Mouse (Mus musculus) erythroblast, adult 5-6 weeks (primary cell): Measurements from ENCODE around the gene Ccpg1. TPM values are rescaled to one million over a fixed set of nuclear protein-coding genes. Genes with fewer than 3 reads are reported as not detected.

Source experiments
- ATAC-seq: replicated peaks from 2 replicates; pipeline ENCODE4 v1.8.0; 2016; ENCODE audit warnings: moderate number of reproducible peaks, mild to moderate bottlenecking, moderate TSS enrichment, inconsistent platforms; ENCODE audit not compliant: poor library complexity, low FRiP score, severe bottlenecking
- total RNA-seq, 2 experiments: library from RNA; stranded (forward) in 1 of 2; stranded (reverse) in 1 of 2; fragments of 150-400 nt in 1 of 2; fragments of 200-764, 138-1000 nt in 1 of 2; gene quantifications; 2 replicates each; pipeline versions ENCODE4 v1.2.3 to v1.2.4; 2015 to 2017; ENCODE audit warnings: low replicate concordance in 2 of 2

Gene Ccpg1
- total RNA-seq, 2 experiments from 2014 or later = 42.7 to 93.5 TPM

- ATAC-seq = no peak
Observed at GRCm38 (mm10) chr9:72991420-72991819, 6.2 kb downstream of the Ccpg1 start.

GRCm38 (mm10) chr9:72992576-72992975 is 7.3 kb downstream of the Ccpg1 start:
- ATAC-seq = no peak

DNA sequence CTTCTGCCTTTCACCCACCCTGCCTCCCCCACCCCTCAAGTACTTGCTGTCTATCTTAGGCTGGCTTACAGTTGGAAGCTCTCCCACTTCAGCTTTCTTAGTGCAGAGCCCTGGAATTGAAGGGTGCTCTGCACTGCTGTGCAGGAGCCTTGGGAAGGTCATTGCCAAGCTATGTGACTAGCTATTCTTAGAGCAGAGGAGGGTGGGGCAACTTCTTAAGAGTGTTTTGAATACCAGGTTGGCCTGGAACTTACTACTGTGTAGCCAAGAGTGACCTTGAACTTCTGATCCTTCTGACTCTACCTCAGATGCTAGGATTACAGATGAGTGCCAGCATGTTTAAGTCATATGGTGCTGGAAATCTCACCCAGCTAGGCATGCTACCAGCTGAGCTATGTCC is 10.9 kb downstream of the Ccpg1 start:
- ATAC-seq = no peak

DNA sequence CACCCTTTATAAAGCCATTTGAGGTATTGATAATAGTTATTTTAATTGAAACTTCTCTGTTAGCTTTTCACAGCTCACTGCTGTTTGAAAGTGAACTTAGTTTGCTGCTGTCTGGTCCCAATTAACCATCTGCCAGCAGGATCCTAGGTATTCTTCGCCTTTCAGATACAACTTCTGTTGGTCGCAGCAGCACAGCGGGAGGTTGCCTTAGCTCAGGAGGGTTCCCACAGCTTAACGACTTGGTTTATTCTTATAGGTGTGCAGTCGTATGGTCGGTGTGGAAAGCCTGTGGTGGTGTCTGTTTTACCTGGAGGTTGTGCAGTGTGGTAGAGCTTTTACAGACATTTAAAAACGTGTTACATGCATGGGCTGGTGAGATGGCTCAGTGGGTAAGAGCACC is 11.6 kb downstream of the Ccpg1 start:
- no peak for ATAC-seq

DNA sequence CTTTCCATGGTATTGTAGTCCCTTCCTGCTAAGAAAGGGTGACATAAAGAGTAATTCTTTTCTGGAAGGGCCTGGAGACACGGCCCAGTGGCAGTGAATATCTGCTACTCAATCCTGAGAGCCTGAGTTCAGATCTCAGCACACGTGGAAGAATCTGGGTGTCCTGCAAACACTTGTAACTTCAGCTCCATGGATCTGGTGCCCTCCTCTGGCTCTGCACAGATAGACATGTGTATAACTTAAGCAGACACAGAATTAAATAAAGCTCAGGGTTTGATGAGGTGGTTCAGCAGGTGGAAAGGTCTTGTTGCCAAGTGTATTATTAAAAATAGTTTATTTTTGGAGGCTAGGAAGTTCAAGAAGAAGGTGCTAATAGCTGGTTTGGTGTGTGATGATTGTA is 15.3 kb downstream of the Ccpg1 start:
- ATAC-seq = no peak

GRCm38 (mm10) chr9:73001314-73002011 is 16.2 kb downstream of the Ccpg1 start:
- ATAC-seq = no peak

GRCm38 (mm10) chr9:73002177-73002576 is 16.9 kb downstream of the Ccpg1 start:
- ATAC-seq = no peak

GRCm38 (mm10) chr9:73004076-73004475 is 18.8 kb downstream of the Ccpg1 start:
- ATAC-seq = no peak

GRCm38 (mm10) chr9:73005106-73005505 is 19.9 kb downstream of the Ccpg1 start:
- ATAC-seq = no peak

DNA sequence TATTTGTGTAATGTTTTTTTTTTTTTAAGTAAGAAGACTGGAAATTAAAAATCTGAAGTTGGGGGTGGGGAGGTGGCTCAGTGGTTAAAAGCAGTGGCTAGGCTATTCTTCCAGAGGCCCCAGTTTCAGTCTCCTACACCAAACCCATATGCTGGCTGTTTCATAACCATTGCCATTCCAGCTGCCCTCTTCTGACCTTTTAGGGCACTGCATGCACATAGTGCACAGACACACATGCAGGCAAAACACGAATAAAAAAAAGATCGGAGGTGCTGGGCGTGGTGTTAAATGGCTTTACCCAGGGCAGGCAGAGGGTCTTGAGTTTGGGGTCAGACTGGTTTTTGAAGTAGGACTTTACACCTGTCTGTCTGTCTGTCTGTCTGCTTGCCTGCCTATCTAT is 20.9 kb downstream of the Ccpg1 start:
- ATAC-seq = no peak

- ATAC-seq = no peak
Observed at GRCm38 (mm10) chr9:73008384-73008783, 23.2 kb downstream of the Ccpg1 start.

DNA sequence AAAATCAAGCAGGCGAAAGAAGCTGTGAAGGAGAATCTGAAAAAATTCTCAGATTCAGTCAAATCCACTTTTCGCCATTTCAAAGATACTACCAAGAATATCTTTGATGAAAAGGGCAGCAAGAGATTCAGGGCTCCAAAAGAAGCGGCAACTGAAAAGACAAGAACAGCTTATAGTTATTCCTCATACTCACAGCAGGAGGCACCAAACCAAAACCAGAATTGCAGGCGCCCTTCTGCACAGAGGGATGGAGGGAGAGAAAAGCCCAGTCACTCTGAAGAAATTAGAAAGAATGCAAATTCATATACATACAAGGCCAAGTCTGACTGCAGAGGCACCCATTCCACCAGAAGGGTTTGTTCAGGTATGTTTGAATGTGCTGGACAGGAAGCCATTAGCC is 27.4 kb downstream of the Ccpg1 start:
- ATAC-seq = no peak

- ATAC-seq = no peak
Observed at GRCm38 (mm10) chr9:73014724-73015123, 29.5 kb downstream of the Ccpg1 start.

GRCm38 (mm10) chr9:73019841-73020240 is 34.6 kb downstream of the Ccpg1 start:
- ATAC-seq = no peak

- ATAC-seq = no peak
Observed at GRCm38 (mm10) chr9:73020566-73021097, 35.4 kb downstream of the Ccpg1 start.

GRCm38 (mm10) chr9:73025818-73026636 is 40.8 kb downstream of the Ccpg1 start:
- ATAC-seq = no peak

DNA sequence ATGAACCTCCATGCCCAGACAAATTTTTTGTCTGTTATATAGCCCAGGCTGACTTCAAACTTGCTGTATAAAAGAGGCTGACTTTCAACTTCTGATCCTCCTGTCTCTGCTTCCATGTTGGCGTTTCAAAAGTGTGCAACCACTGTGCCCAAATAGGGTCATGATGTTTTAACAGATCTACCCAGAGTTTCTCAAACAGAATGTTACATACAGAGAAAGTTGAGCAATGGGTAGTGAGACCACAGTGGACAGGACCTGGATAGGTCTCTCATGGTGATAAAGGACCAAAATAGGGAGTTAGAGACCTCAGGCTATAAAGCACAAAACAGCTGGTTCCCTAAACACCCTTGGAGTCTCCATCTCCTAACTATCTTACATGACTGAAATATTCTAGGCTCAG is 45.2 kb downstream of the Ccpg1 start:
- ATAC-seq = no peak

GRCm38 (mm10) chr9:73031421-73031820 is 46.2 kb downstream of the Ccpg1 start:
- no peak for ATAC-seq

DNA sequence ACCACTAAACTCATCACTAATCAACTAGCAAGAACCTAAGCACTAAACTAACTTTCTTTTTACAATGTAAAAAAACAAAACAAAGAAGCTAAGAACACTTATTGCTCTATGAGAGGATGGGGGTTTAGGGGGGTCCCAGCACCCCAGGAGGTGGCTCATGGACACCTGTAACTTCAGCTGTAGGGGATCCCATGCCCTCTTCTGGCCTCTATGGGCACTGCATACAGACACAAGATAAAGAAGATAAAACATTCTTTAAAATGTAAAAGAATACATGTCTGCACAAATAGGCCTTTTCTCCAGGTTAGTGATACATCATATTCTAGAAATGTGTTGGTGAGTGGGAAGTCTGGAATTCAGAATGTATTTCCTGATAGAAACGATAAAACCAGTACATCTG is 48.2 kb downstream of the Ccpg1 start:
- ATAC-seq = no peak

GRCm38 (mm10) chr9:73039222-73039945 is 54.2 kb downstream of the Ccpg1 start:
- peak; percentile 92 for ATAC-seq
